Mouse (Mus musculus): ENCODE measurements around the gene Rnf225. TPM values are rescaled to one million over a fixed set of nuclear protein-coding genes. Genes with fewer than 3 reads are reported as not detected.
A peak's percentile ranks its signal among the peaks of the same experiment; 100 is the strongest.

The Rnf225 gene
- total and polyA plus RNA-seq, 3 experiments = 0.89 to 2.3 TPM; not detected in 1

DNA sequence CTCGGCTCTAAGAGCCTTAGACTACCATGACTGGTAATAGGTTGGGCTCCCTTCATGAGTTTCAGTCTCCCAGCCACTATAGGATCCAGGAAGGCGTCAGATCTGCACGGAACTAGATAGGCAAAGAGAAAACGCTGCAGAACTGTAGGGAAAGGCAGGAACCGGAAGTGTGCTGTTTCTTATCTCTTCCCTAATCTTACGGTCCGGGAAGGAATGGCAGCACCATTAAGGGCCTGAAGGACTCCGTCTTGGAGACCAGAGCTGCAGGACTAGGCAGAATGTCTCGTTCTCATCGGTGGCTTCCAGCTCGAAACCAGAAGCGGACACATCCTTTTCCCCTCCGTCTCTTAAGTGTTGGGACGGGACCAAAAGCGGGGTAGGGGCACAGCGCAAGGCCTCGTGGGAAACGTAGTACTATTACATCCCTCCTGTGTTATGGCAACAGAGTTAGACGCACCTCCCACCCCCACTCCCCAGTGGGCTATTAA lies 17.0 kb upstream of the Rnf225 start:
- Histone ChIP-seq H3K4me1 (ENCODE audit: control insufficient read depth in 1 of 2, insufficient read depth in 2 of 2, low read length in 2 of 2) (peaks cover 0 to 3% of the 10 kb centered on the region in 2 experiments; a peak in 3 of 4 replicates), H3K79me2 (ENCODE audit: control insufficient read depth, insufficient read depth, low read length, poor library complexity) (no peaks in the 10 kb centered on the region; the same call in 1 of the 2 replicates), H3K9ac (ENCODE audit: control insufficient read depth, low read depth, low read length, poor library complexity, severe bottlenecking) (peak overlapping the region; percentile 70), H3K36me3 (ENCODE audit: control insufficient read depth in 1 of 2, insufficient read depth in 2 of 2, low read length in 2 of 2) (peaks cover 0 to 2% of the 10 kb centered on the region in 2 experiments; a peak in 1 of 4 replicates), H3K9me3 (replicated peaks; ENCODE audit: insufficient read depth, low read length) (no peaks in the 10 kb centered on the region), H3K4me3 (ENCODE audit: control insufficient read depth in 1 of 2, insufficient read depth in 1 of 2, low read depth in 2 of 2, low read length in 2 of 2) (peak overlapping the region; percentile 62 to 71), H3K27me3 (ENCODE audit: control insufficient read depth in 1 of 2, insufficient read depth in 2 of 2, low read length in 2 of 2) (no peaks in the 10 kb centered on the region), H3K27ac (ENCODE audit: control insufficient read depth, low read depth, low read length) (peak overlapping the region; percentile 85)
- peak; percentile 93 for DNase-seq (ENCODE audit: low read depth, low spot score)
- TF ChIP-seq E2F4 (IDR thresholded peaks at IDR 0.05; ENCODE audit: borderline replicate concordance, low read depth, low read length) = no peak
- TF ChIP-seq MEF2A (IDR thresholded peaks at IDR 0.05; ENCODE audit: extremely low read depth, insufficient replicate concordance, low read depth, low read length, poor library complexity, severe bottlenecking) = 0 out of 2 replicates have a peak, but pooled peaks have one; percentile 5
- TF ChIP-seq MYC (IDR thresholded peaks at IDR 0.05; ENCODE audit: low read depth, low read length) = peak; percentile 76
- TF ChIP-seq POLR2AphosphoS2 (IDR thresholded peaks at IDR 0.05; ENCODE audit: low read length) = peak; percentile 92
- TF ChIP-seq ETS1 (IDR thresholded peaks at IDR 0.05; ENCODE audit: low read depth, low read length) = peak; percentile 24; the same call in 1 of the 2 replicates
- peak; percentile 99 for TF ChIP-seq GATA1 (IDR thresholded peaks at IDR 0.05; ENCODE audit: low read depth, low read length)
- TF ChIP-seq NELFE (IDR thresholded peaks at IDR 0.05; ENCODE audit: low read depth, low read length) = peak; percentile 76
- TF ChIP-seq ZKSCAN1 (IDR thresholded peaks at IDR 0.05; ENCODE audit: low read depth, low read length) = no peak
- no peak for TF ChIP-seq BHLHE40 (IDR thresholded peaks at IDR 0.05; ENCODE audit: borderline replicate concordance, low read depth, low read length)
- peak; percentile 20; the same call in 1 of the 2 replicates for TF ChIP-seq TAL1 (IDR thresholded peaks at IDR 0.05; ENCODE audit: low read length)
- TF ChIP-seq POLR2A (IDR thresholded peaks at IDR 0.05; ENCODE audit: control insufficient read depth in 1 of 2, insufficient read depth in 1 of 2, low read depth in 1 of 2, low read length in 2 of 2, poor library complexity in 1 of 2) = peak; percentile 17 to 90; a peak in 2 of 4 replicates
- TF ChIP-seq CHD1 (IDR thresholded peaks at IDR 0.05; ENCODE audit: low read depth, low read length) = no peak
- TF ChIP-seq NRF1 (IDR thresholded peaks at IDR 0.05; ENCODE audit: insufficient read depth, low read depth, low read length, poor library complexity, severe bottlenecking) = no peak
- TF ChIP-seq MAZ (IDR thresholded peaks at IDR 0.05; ENCODE audit: low read depth, low read length) = no peak; the same call in 1 of the 2 replicates
- peak; percentile 64 for TF ChIP-seq SIN3A (IDR thresholded peaks at IDR 0.05; ENCODE audit: low read length)
- TF ChIP-seq GABPA (IDR thresholded peaks at IDR 0.05; ENCODE audit: low read depth, low read length) = no peak
- TF ChIP-seq KAT2A (conservative IDR thresholded peaks at IDR 0.05; ENCODE audit: low read depth, low read length) = peak; percentile 65
- no peak for TF ChIP-seq RAD21 (IDR thresholded peaks at IDR 0.05; ENCODE audit: low read depth, low read length)
- no peak for TF ChIP-seq RCOR1 (IDR thresholded peaks at IDR 0.05; ENCODE audit: low read depth, low read length)
- peak; percentile 86 for TF ChIP-seq HCFC1 (IDR thresholded peaks at IDR 0.05; ENCODE audit: low read depth, low read length)
- peak; percentile 78 for TF ChIP-seq ZMIZ1 (IDR thresholded peaks at IDR 0.05; ENCODE audit: low read depth, low read length)
- TF ChIP-seq UBTF (IDR thresholded peaks at IDR 0.05; ENCODE audit: borderline replicate concordance, insufficient read depth, low read depth, low read length) = no peak
- TF ChIP-seq ELF1 (IDR thresholded peaks at IDR 0.05; ENCODE audit: low read depth, low read length) = peak; percentile 88
- no peak for TF ChIP-seq USF2 (IDR thresholded peaks at IDR 0.05; ENCODE audit: borderline replicate concordance in 1 of 2, insufficient read depth in 1 of 2, low read depth in 1 of 2, low read length in 2 of 2)
- TF ChIP-seq MXI1 (IDR thresholded peaks at IDR 0.05; ENCODE audit: low read depth, low read length) = no peak
- TF ChIP-seq TCF12 (IDR thresholded peaks at IDR 0.05; ENCODE audit: low read depth, low read length) = peak; percentile 9; the same call in 1 of the 2 replicates
- TF ChIP-seq TBP (IDR thresholded peaks at IDR 0.05; ENCODE audit: low read depth, low read length) = peak; percentile 84
